Mouse (Mus musculus): ENCODE data around the gene Nt5c1a. TPM values are rescaled to one million over a fixed set of nuclear protein-coding genes. Genes with fewer than 3 reads are reported as not detected.

The Nt5c1a gene
- polyA plus RNA-seq, 1 experiment = 0.31 TPM

- DNase-seq (ENCODE audit: low read depth) = no peak
Measured at GRCm38 (mm10) chr4:123212330-123212729, 11.0 kb downstream of the Nt5c1a start.

GRCm38 (mm10) chr4:123213975-123214374 is 12.7 kb downstream of the Nt5c1a start:
- DNase-seq (ENCODE audit: low read depth) = no peak

GRCm38 (mm10) chr4:123215367-123215766 is 14.1 kb downstream of the Nt5c1a start:
- DNase-seq (ENCODE audit: low read depth) = no peak

- DNase-seq (ENCODE audit: low read depth) = no peak
Measured at GRCm38 (mm10) chr4:123216782-123217181, 15.5 kb downstream of the Nt5c1a start.

GRCm38 (mm10) chr4:123219720-123220357 is 18.5 kb downstream of the Nt5c1a start:
- DNase-seq (ENCODE audit: low read depth) = no peak

- no peak for DNase-seq (ENCODE audit: low read depth)
Measured at GRCm38 (mm10) chr4:123220637-123221036, 19.3 kb downstream of the Nt5c1a start.

- DNase-seq (ENCODE audit: low read depth) = no peak
Measured at GRCm38 (mm10) chr4:123223309-123223708, 22.0 kb downstream of the Nt5c1a start.

- DNase-seq (ENCODE audit: low read depth) = no peak
Measured at GRCm38 (mm10) chr4:123225718-123226403, 24.6 kb downstream of the Nt5c1a start.

- DNase-seq (ENCODE audit: low read depth) = no peak
Measured at GRCm38 (mm10) chr4:123227707-123228106, 26.4 kb downstream of the Nt5c1a start.

GRCm38 (mm10) chr4:123228270-123228669 is 27.0 kb downstream of the Nt5c1a start:
- no peak for DNase-seq (ENCODE audit: low read depth)

GRCm38 (mm10) chr4:123229166-123229565 is 27.9 kb downstream of the Nt5c1a start:
- DNase-seq (ENCODE audit: low read depth) = no peak

GRCm38 (mm10) chr4:123232841-123233240 is 31.5 kb downstream of the Nt5c1a start:
- DNase-seq (ENCODE audit: low read depth) = no peak

- no peak for DNase-seq (ENCODE audit: low read depth)
Measured at GRCm38 (mm10) chr4:123233492-123234084, 32.3 kb downstream of the Nt5c1a start, which contains the start of gene Heyl. TSS of gene Heyl (plus strand) at chr4:123233556.

- DNase-seq (ENCODE audit: low read depth) = no peak
Measured at GRCm38 (mm10) chr4:123235835-123236430, 34.6 kb downstream of the Nt5c1a start.

- DNase-seq (ENCODE audit: low read depth) = no peak
Measured at GRCm38 (mm10) chr4:123236431-123237031, 35.2 kb downstream of the Nt5c1a start.

GRCm38 (mm10) chr4:123237386-123238266 is 36.3 kb downstream of the Nt5c1a start:
- DNase-seq (ENCODE audit: low read depth) = no peak

- no peak for DNase-seq (ENCODE audit: low read depth)
Measured at GRCm38 (mm10) chr4:123239361-123240203, 38.3 kb downstream of the Nt5c1a start.

- DNase-seq (ENCODE audit: low read depth) = no peak
Measured at GRCm38 (mm10) chr4:123246221-123246620, 44.9 kb downstream of the Nt5c1a start.

- DNase-seq (ENCODE audit: low read depth) = no peak
Measured at GRCm38 (mm10) chr4:123246651-123247050, 45.3 kb downstream of the Nt5c1a start.

Measured in gonadal fat pad, adult 2 months (tissue).